ENCODE assay signal across 11 mouse cellular contexts in genomic region chr10:59972999-59973398, GRCm38 (mm10). TPM values are rescaled to one million over a fixed set of nuclear protein-coding genes. Genes with fewer than 3 reads are reported as not detected.
DNase-seq lines count a peak whose midpoint lies in the region; ATAC-seq and TF ChIP-seq lines count a peak whose summit lies in the region.
"Had no signal": no experiment of that assay in that cellular context is flagged by ENCODE, and none has a peak within 500 bp of the region (broad histone marks: within the 10 kb centered on the region; RNA-seq: fewer than 3 reads in every experiment).

No protein-coding gene starts in this region.

- H3K9me3 ChIP-seq in kidney, postnatal 0 days (replicated peaks; ENCODE audit: low read length) = no peaks in the 10 kb centered on the region
- H3K9me3 ChIP-seq in kidney, embryonic 14.5 days (ENCODE audit: control insufficient read depth, low read length) = no peaks in the 10 kb centered on the region
- H3K9me3 ChIP-seq: forebrain, embryonic 15.5 days had no signal

- H3K4me2 ChIP-seq in kidney, postnatal 0 days (ENCODE audit: low read length) = no peak overlapping the region
- no peak overlapping the region for H3K4me2 ChIP-seq in kidney, embryonic 14.5 days (replicated peaks; ENCODE audit: low read depth, low read length)
- H3K4me2 ChIP-seq: forebrain, embryonic 15.5 days had no signal

- no peak for ATAC-seq in kidney, postnatal 0 days (replicated peaks; ENCODE audit: low FRiP score, low read depth)
- ATAC-seq in kidney, embryonic 14.5 days (ENCODE audit: low FRiP score, low TSS enrichment) = no peak
- ATAC-seq in megakaryocyte, adult 5-6 weeks (ENCODE audit: poor library complexity, severe bottlenecking) = no peak
- ATAC-seq: forebrain, embryonic 15.5 days had no signal

- H3K4me3 ChIP-seq in heart, adult 2 months = no peak overlapping the region
- H3K4me3 ChIP-seq in kidney, postnatal 0 days (replicated peaks; ENCODE audit: low read depth, low read length) = no peak overlapping the region
- no peak overlapping the region for H3K4me3 ChIP-seq in kidney, embryonic 14.5 days (ENCODE audit: low read length)
- no peak overlapping the region for H3K4me3 ChIP-seq in testis, adult 2 months (ENCODE audit: control insufficient read depth, low read depth, low read length)
- no peak overlapping the region for H3K4me3 ChIP-seq in small intestine, adult 2 months (ENCODE audit: low read depth, low read length)
- H3K4me3 ChIP-seq: forebrain, embryonic 15.5 days had no signal

- intact Hi-C loops in heart, adult 2 months (cut with DNase I) = no loop called here
- intact Hi-C loops in heart, postnatal 36 days (cut with DNase I) = loop anchor here (2.0 kb wide), 1 partner anchor 62 kb away; no protein-coding TSS in a partner anchor

- peaks cover 14% of the 10 kb centered on the region for H3K36me3 ChIP-seq in heart, adult 2 months (ENCODE audit: control insufficient read depth, insufficient read depth, low read length)
- no peaks in the 10 kb centered on the region for H3K36me3 ChIP-seq in kidney, postnatal 0 days (ENCODE audit: insufficient read depth, low read length)
- no peaks in the 10 kb centered on the region for H3K36me3 ChIP-seq in kidney, embryonic 14.5 days (ENCODE audit: control insufficient read depth, insufficient read depth, low read length)
- H3K36me3 ChIP-seq in testis, adult 2 months (ENCODE audit: control insufficient read depth, insufficient read depth, low read length) = no peaks in the 10 kb centered on the region
- no peaks in the 10 kb centered on the region for H3K36me3 ChIP-seq in small intestine, adult 2 months (ENCODE audit: control insufficient read depth, insufficient read depth, low read length)
- H3K36me3 ChIP-seq: forebrain, embryonic 15.5 days had no signal

- no peaks in the 10 kb centered on the region for H3K79me2 ChIP-seq in heart, adult 2 months (replicated peaks; ENCODE audit: control insufficient read depth, insufficient read depth, low read length)

- peaks cover 55% of the 10 kb centered on the region for H3K4me1 ChIP-seq in heart, adult 2 months (ENCODE audit: control insufficient read depth, insufficient read depth, low read length)
- H3K4me1 ChIP-seq in kidney, postnatal 0 days (replicated peaks; ENCODE audit: insufficient read depth, low read length) = peaks cover 26% of the 10 kb centered on the region; the same call in 1 of the 2 replicates
- H3K4me1 ChIP-seq in kidney, embryonic 14.5 days (ENCODE audit: control insufficient read depth, insufficient read depth, low read length) = peaks cover 24% of the 10 kb centered on the region
- peaks cover 13% of the 10 kb centered on the region for H3K4me1 ChIP-seq in testis, adult 2 months (ENCODE audit: control insufficient read depth, insufficient read depth, low read length)
- peaks cover 47% of the 10 kb centered on the region for H3K4me1 ChIP-seq in small intestine, adult 2 months (ENCODE audit: control insufficient read depth, insufficient read depth, insufficient read length, low read length)

- no peak for TF ChIP-seq CTCF in heart, adult 2 months (IDR thresholded peaks at IDR 0.05)
- no peak for TF ChIP-seq CTCF in kidney, postnatal 0 days (IDR thresholded peaks at IDR 0.05; ENCODE audit: low read depth)
- no peak for TF ChIP-seq CTCF in testis, adult 2 months (IDR thresholded peaks at IDR 0.05; ENCODE audit: control insufficient read depth, insufficient read depth, insufficient replicate concordance, low read depth, low read length)
- no peak for TF ChIP-seq CTCF in small intestine, adult 2 months (IDR thresholded peaks at IDR 0.05; ENCODE audit: extremely low read depth, insufficient read length, insufficient replicate concordance, low read depth, low read length)

- peak overlapping the region; percentile 98 for H3K27ac ChIP-seq in heart, adult 2 months
- H3K27ac ChIP-seq in kidney, postnatal 0 days = peak overlapping the region; percentile 84
- no peak overlapping the region for H3K27ac ChIP-seq in kidney, embryonic 14.5 days (ENCODE audit: low read depth, low read length)
- H3K27ac ChIP-seq in testis, adult 2 months (ENCODE audit: control insufficient read depth, insufficient read depth, low read depth, low read length) = peak overlapping the region; percentile 37
- H3K27ac ChIP-seq in small intestine, adult 2 months (ENCODE audit: insufficient read depth, low read depth, low read length) = peak overlapping the region; percentile 74
- H3K27ac ChIP-seq: forebrain, embryonic 15.5 days had no signal

- 78% methylated on average over 6 of the region's 6 CpGs for WGBS in heart, adult 2 months
- 89% methylated on average over 6 of the region's 6 CpGs for WGBS in kidney, postnatal 0 days
- 87% methylated on average over 6 of the region's 6 CpGs for WGBS in kidney, embryonic 14.5 days
- WGBS in small intestine, adult 2 months = 19% methylated on average over 6 of the region's 6 CpGs

- no peaks in the 10 kb centered on the region for H3K27me3 ChIP-seq in heart, adult 2 months (ENCODE audit: control insufficient read depth, insufficient read depth, low read length)
- no peaks in the 10 kb centered on the region for H3K27me3 ChIP-seq in kidney, postnatal 0 days (ENCODE audit: insufficient read depth, low read length)
- H3K27me3 ChIP-seq in kidney, embryonic 14.5 days (ENCODE audit: control insufficient read depth, insufficient read depth, low read length) = no peaks in the 10 kb centered on the region
- H3K27me3 ChIP-seq in testis, adult 2 months (ENCODE audit: control insufficient read depth, insufficient read depth, low read length) = no peaks in the 10 kb centered on the region
- H3K27me3 ChIP-seq in small intestine, adult 2 months (ENCODE audit: control insufficient read depth, insufficient read depth, low read length) = no peaks in the 10 kb centered on the region
- H3K27me3 ChIP-seq: forebrain, embryonic 15.5 days had no signal

- H3K9ac ChIP-seq in heart, adult 2 months (ENCODE audit: low read depth, low read length) = no peak overlapping the region
- H3K9ac ChIP-seq in kidney, postnatal 0 days (ENCODE audit: low read depth, low read length) = no peak overlapping the region
- H3K9ac ChIP-seq in kidney, embryonic 14.5 days (ENCODE audit: low read depth, low read length) = no peak overlapping the region
- H3K9ac ChIP-seq: forebrain, embryonic 15.5 days had no signal

- no peak for TF ChIP-seq EP300 in heart, adult 2 months (IDR thresholded peaks at IDR 0.05; ENCODE audit: insufficient read depth, low read depth, low read length)

- DNase-seq in heart, adult 2 months = no peak
- DNase-seq in heart, postnatal 36 days = no peak
- no peak for DNase-seq in kidney, postnatal 0 days (ENCODE audit: low spot score)
- no peak for DNase-seq in testis, postnatal 14 days (ENCODE audit: low spot score)
- DNase-seq: adrenal gland, postnatal 10 days; liver had no signal

- no peak for TF ChIP-seq POLR2A in heart, adult 2 months (IDR thresholded peaks at IDR 0.05; ENCODE audit: insufficient read depth, low read depth, low read length)
- TF ChIP-seq POLR2A in testis, adult 2 months (IDR thresholded peaks at IDR 0.05; ENCODE audit: control insufficient read depth, low read depth, low read length) = no peak
- no peak for TF ChIP-seq POLR2A in small intestine, adult 2 months (IDR thresholded peaks at IDR 0.05; ENCODE audit: low read depth, low read length)

RNA-seq across cellular contexts. Expression of gene Ddit4, which starts 21.4 kb away (rescaled TPM):
- total RNA-seq in heart, adult 2 months (2021) = 100 to 1,000 TPM in 1 of 2 experiments, 10 to 100 TPM in 1; 70.7 to 219 TPM
- 48.0 and 55.5 TPM in 2 replicates for polyA plus RNA-seq in heart, adult 2 months (2012; rRNA removed)
- 10 to 100 TPM; 37.1 to 64.2 TPM for total RNA-seq in heart, postnatal 36 days (2021)
- polyA plus RNA-seq in kidney, postnatal 0 days (2015; fragmentation: Nextera tagmentation; extraction: Ambion mirVana) = 23.0 and 24.0 TPM in 2 replicates
- 1.8 and 2.9 TPM in 2 replicates for polyA plus RNA-seq in kidney, embryonic 14.5 days (2014; fragmentation: Nextera tagmentation; extraction: Ambion mirVana)
- polyA plus RNA-seq in testis, adult 2 months (2012; rRNA removed) = 19.9 and 23.0 TPM in 2 replicates
- 21.5 and 35.0 TPM in 2 replicates for polyA plus RNA-seq in small intestine, adult 2 months (2012; rRNA removed)
- 2.2 and 2.4 TPM in 2 replicates for total RNA-seq in megakaryocyte, adult 5-6 weeks (2015)
- total RNA-seq in megakaryocyte, adult 5-6 weeks (2017) = 0.94 and 1.2 TPM in 2 replicates

RNA-seq across cellular contexts. Expression of gene Ascc1, which starts 29.6 kb away (rescaled TPM):
- total RNA-seq in heart, adult 2 months (2021) = 10 to 100 TPM; 20.5 to 24.1 TPM
- 22.5 and 36.6 TPM in 2 replicates for polyA plus RNA-seq in heart, adult 2 months (2012; rRNA removed)
- total RNA-seq in heart, postnatal 36 days (2021) = 10 to 100 TPM; 23.0 to 24.0 TPM
- 57.8 and 64.1 TPM in 2 replicates for polyA plus RNA-seq in kidney, postnatal 0 days (2015; fragmentation: Nextera tagmentation; extraction: Ambion mirVana)
- polyA plus RNA-seq in kidney, embryonic 14.5 days (2014; fragmentation: Nextera tagmentation; extraction: Ambion mirVana) = 45.8 and 47.4 TPM in 2 replicates
- polyA plus RNA-seq in testis, adult 2 months (2012; rRNA removed) = 97.0 and 99.2 TPM in 2 replicates
- polyA plus RNA-seq in small intestine, adult 2 months (2012; rRNA removed) = 5.8 and 14.2 TPM in 2 replicates
- 25.7 and 29.9 TPM in 2 replicates for total RNA-seq in megakaryocyte, adult 5-6 weeks (2015)
- 24.3 and 27.0 TPM in 2 replicates for total RNA-seq in megakaryocyte, adult 5-6 weeks (2017)

RNA-seq across cellular contexts. Expression of gene Anapc16, which starts 29.9 kb away (rescaled TPM):
- 10 to 100 TPM; 58.6 to 70.1 TPM for total RNA-seq in heart, adult 2 months (2021)
- 90.3 and 103 TPM in 2 replicates for polyA plus RNA-seq in heart, adult 2 months (2012; rRNA removed)
- total RNA-seq in heart, postnatal 36 days (2021) = 10 to 100 TPM; 68.1 to 73.7 TPM
- polyA plus RNA-seq in kidney, postnatal 0 days (2015; fragmentation: Nextera tagmentation; extraction: Ambion mirVana) = 103 and 106 TPM in 2 replicates
- 106 and 108 TPM in 2 replicates for polyA plus RNA-seq in kidney, embryonic 14.5 days (2014; fragmentation: Nextera tagmentation; extraction: Ambion mirVana)
- 41.3 and 42.5 TPM in 2 replicates for polyA plus RNA-seq in testis, adult 2 months (2012; rRNA removed)
- polyA plus RNA-seq in small intestine, adult 2 months (2012; rRNA removed) = 33.0 and 51.4 TPM in 2 replicates
- 45.9 and 57.2 TPM in 2 replicates for total RNA-seq in megakaryocyte, adult 5-6 weeks (2015)
- 35.2 and 39.4 TPM in 2 replicates for total RNA-seq in megakaryocyte, adult 5-6 weeks (2017)
